Mouse (Mus musculus): ENCODE measurements at regions not wholly inside any gene's neighbourhood (a gene's known extent, or its start where the extent isn't known, plus 50 kb on each side); places are given as distances from the start of the nearest gene placed in this dataset.

DNA sequence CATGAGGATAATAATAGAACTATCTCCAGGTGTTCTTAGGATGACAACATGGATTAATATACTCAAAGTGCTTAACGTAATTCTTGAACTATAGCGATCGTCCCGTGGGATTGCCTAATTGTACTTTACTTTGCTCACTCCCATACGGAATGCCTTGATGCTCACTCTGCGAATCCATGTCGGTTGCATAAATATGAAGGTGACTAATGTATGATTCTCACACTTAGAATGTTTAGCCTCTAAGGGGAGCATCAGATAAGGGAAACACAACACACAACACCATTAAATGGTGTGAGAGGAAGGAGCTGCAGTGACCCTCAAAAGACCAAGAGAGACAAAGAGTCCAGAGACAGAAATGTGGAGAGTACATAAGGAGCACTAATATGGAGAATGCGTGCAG is 178.4 kb upstream of the Cpeb2 start:
- Histone ChIP-seq H3K4me1 (ENCODE audit: insufficient read depth, low read length) (peaks cover 5% of the 10 kb centered on the region; the same call in 1 of the 2 replicates), H3K36me3 (ENCODE audit: insufficient read depth, low read length) (no peaks in the 10 kb centered on the region), H3K9ac (replicated peaks; ENCODE audit: low read length) (no peak overlapping the region), H3K27me3 (ENCODE audit: insufficient read depth, low read length) (no peaks in the 10 kb centered on the region), H3K4me3 (ENCODE audit: low read length) (no peak overlapping the region), H3K9me3 (ENCODE audit: low read length) (no peaks in the 10 kb centered on the region), H3K4me2 (ENCODE audit: low read depth, low read length) (no peak overlapping the region), H3K27ac (no peak overlapping the region)
- no peak for TF ChIP-seq CTCF (IDR thresholded peaks at IDR 0.05; ENCODE audit: low read depth)
- ATAC-seq (no peak), DNase-seq (ENCODE audit: low spot score) (no peak)
- 93% methylated on average over 8 of the region's 8 CpGs for WGBS

DNA sequence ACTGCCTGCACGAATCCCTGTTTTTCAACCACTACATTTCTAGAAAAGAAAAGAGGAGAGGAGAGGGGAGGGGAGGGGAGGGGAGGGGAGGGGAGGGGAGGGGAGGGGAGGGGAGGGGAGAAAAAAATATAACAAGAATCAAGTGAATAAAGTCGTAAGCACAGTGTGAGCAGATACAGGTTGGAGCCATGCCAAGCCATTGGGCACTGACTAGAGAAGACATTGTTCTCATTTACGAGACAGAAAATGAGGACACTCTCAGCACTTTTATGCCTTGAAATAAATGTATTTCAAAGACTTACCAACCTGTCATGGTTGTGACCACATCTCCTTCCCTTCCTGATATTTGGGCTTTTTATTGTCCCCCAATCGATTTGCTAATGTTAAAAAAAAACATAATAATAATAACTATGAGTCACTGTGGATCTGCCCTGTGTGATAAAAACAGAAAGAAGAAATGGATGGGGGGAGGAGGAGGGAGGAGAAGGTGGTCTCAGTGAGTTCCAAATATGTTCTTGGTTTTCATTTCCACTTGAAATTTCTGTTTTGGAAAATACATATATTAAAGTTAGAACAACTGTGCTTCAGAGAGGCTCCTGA is 177.8 kb upstream of the Cpeb2 start:
- H3K27me3 ChIP-seq (ENCODE audit: insufficient read depth, low read length), result no peaks in the 10 kb centered on the region
- no peak overlapping the region for H3K4me3 ChIP-seq (ENCODE audit: low read length)
- H3K27ac ChIP-seq, result no peak overlapping the region
- no peak for TF ChIP-seq CTCF (IDR thresholded peaks at IDR 0.05; ENCODE audit: low read depth)
- H3K36me3 ChIP-seq (ENCODE audit: insufficient read depth, low read length), result no peaks in the 10 kb centered on the region
- no peaks in the 10 kb centered on the region for H3K9me3 ChIP-seq (ENCODE audit: low read length)
- peaks cover 5% of the 10 kb centered on the region; the same call in 1 of the 2 replicates for H3K4me1 ChIP-seq (ENCODE audit: insufficient read depth, low read length)
- H3K9ac ChIP-seq (replicated peaks; ENCODE audit: low read length), result no peak overlapping the region
- ATAC-seq (no peak), DNase-seq (ENCODE audit: low spot score) (peak; percentile 60)
- WGBS, result 41% methylated on average over 4 of the region's 4 CpGs
- no peak overlapping the region for H3K4me2 ChIP-seq (ENCODE audit: low read depth, low read length)

- Histone ChIP-seq H3K9ac (replicated peaks; ENCODE audit: low read length) (no peak overlapping the region), H3K9me3 (ENCODE audit: low read length) (no peaks in the 10 kb centered on the region), H3K4me1 (ENCODE audit: insufficient read depth, low read length) (peaks cover 3% of the 10 kb centered on the region; the same call in 1 of the 2 replicates), H3K4me3 (ENCODE audit: low read length) (no peak overlapping the region), H3K27me3 (ENCODE audit: insufficient read depth, low read length) (no peaks in the 10 kb centered on the region), H3K36me3 (ENCODE audit: insufficient read depth, low read length) (no peaks in the 10 kb centered on the region), H3K27ac (no peak overlapping the region), H3K4me2 (ENCODE audit: low read depth, low read length) (no peak overlapping the region)
- no peak for ATAC-seq
- WGBS, result 89% methylated on average over 2 of the region's 2 CpGs
- no peak for TF ChIP-seq CTCF (IDR thresholded peaks at IDR 0.05; ENCODE audit: low read depth)
- DNase-seq (ENCODE audit: low spot score), result no peak
Observed at GRCm38 (mm10) chr5:43056486-43056885, 176.5 kb upstream of the Cpeb2 start.

GRCm38 (mm10) chr5:43061243-43061642 is 171.7 kb upstream of the Cpeb2 start:
- Histone ChIP-seq H3K4me3 (ENCODE audit: low read length) (no peak overlapping the region), H3K9ac (replicated peaks; ENCODE audit: low read length) (no peak overlapping the region), H3K36me3 (ENCODE audit: insufficient read depth, low read length) (no peaks in the 10 kb centered on the region), H3K27ac (no peak overlapping the region), H3K27me3 (ENCODE audit: insufficient read depth, low read length) (no peaks in the 10 kb centered on the region), H3K4me2 (ENCODE audit: low read depth, low read length) (no peak overlapping the region), H3K9me3 (ENCODE audit: low read length) (no peaks in the 10 kb centered on the region), H3K4me1 (ENCODE audit: insufficient read depth, low read length) (no peaks in the 10 kb centered on the region)
- ATAC-seq, result no peak
- TF ChIP-seq CTCF (IDR thresholded peaks at IDR 0.05; ENCODE audit: low read depth), result no peak
- DNase-seq (ENCODE audit: low spot score), result no peak
- 80% methylated on average over 2 of the region's 2 CpGs for WGBS

- ATAC-seq, result no peak
- no peaks in the 10 kb centered on the region for H3K9me3 ChIP-seq (ENCODE audit: low read length)
Observed at GRCm38 (mm10) chr5:43061797-43062391, 171.1 kb upstream of the Cpeb2 start.

DNA sequence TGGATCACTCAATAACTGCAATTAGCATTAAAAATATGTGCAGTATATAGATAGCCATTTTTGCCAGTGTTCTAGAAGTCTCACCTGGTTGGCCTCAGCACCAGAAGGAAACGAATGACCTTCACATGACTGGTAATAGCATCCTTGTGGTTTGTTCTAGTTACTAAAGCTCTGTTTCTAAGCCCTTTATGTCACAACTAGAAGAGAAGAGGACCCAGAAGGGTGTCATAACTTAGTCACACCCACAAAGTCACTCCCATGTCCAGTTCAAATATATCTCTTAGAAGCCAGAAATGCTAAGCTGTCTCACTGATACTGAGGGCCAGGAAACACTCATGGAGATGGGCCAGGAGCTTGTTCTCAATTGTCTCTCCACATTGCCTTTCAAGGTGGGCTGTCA is 170.5 kb upstream of the Cpeb2 start:
- no peak for TF ChIP-seq CTCF (IDR thresholded peaks at IDR 0.05; ENCODE audit: low read depth)
- Histone ChIP-seq H3K27me3 (ENCODE audit: insufficient read depth, low read length) (no peaks in the 10 kb centered on the region), H3K36me3 (ENCODE audit: insufficient read depth, low read length) (no peaks in the 10 kb centered on the region), H3K9ac (replicated peaks; ENCODE audit: low read length) (no peak overlapping the region), H3K27ac (no peak overlapping the region), H3K4me2 (ENCODE audit: low read depth, low read length) (no peak overlapping the region), H3K9me3 (ENCODE audit: low read length) (no peaks in the 10 kb centered on the region), H3K4me1 (ENCODE audit: insufficient read depth, low read length) (no peaks in the 10 kb centered on the region), H3K4me3 (ENCODE audit: low read length) (no peak overlapping the region)
- ATAC-seq (no peak), DNase-seq (ENCODE audit: low spot score) (no peak)
- 74% methylated on average over 1 of the region's 1 CpGs for WGBS

More at GRCm38 (mm10) chr5:43061797-43062391, 171.1 kb upstream of the Cpeb2 start:
- H3K36me3 ChIP-seq (ENCODE audit: insufficient read depth, low read length), result no peaks in the 10 kb centered on the region
- no peaks in the 10 kb centered on the region for H3K4me1 ChIP-seq (ENCODE audit: insufficient read depth, low read length)
- DNase-seq (ENCODE audit: low spot score), result no peak
- no peak overlapping the region for H3K4me3 ChIP-seq (ENCODE audit: low read length)
- TF ChIP-seq CTCF (IDR thresholded peaks at IDR 0.05; ENCODE audit: low read depth), result no peak
- no peak overlapping the region for H3K4me2 ChIP-seq (ENCODE audit: low read depth, low read length)
- H3K9ac ChIP-seq (replicated peaks; ENCODE audit: low read length), result no peak overlapping the region
- H3K27me3 ChIP-seq (ENCODE audit: insufficient read depth, low read length), result no peaks in the 10 kb centered on the region
- no peak overlapping the region for H3K27ac ChIP-seq
- 86% methylated on average over 1 of the region's 1 CpGs for WGBS

- H3K36me3 ChIP-seq (ENCODE audit: insufficient read depth, low read length), result no peaks in the 10 kb centered on the region
- H3K4me1 ChIP-seq (ENCODE audit: insufficient read depth, low read length), result no peaks in the 10 kb centered on the region
- 85% methylated on average over 8 of the region's 8 CpGs for WGBS
- H3K4me2 ChIP-seq (ENCODE audit: low read depth, low read length), result no peak overlapping the region
- H3K27ac ChIP-seq, result no peak overlapping the region
- ATAC-seq (no peak), DNase-seq (ENCODE audit: low spot score) (no peak)
- H3K4me3 ChIP-seq (ENCODE audit: low read length), result no peak overlapping the region
- no peaks in the 10 kb centered on the region for H3K9me3 ChIP-seq (ENCODE audit: low read length)
- no peak for TF ChIP-seq CTCF (IDR thresholded peaks at IDR 0.05; ENCODE audit: low read depth)
- no peak overlapping the region for H3K9ac ChIP-seq (replicated peaks; ENCODE audit: low read length)
- H3K27me3 ChIP-seq (ENCODE audit: insufficient read depth, low read length), result no peaks in the 10 kb centered on the region
Observed at GRCm38 (mm10) chr5:43063386-43063785, 169.6 kb upstream of the Cpeb2 start.
